Mouse (Mus musculus): Measurements from ENCODE around the gene Rsbn1.

GRCm38 (mm10) chr3:103967231-103967630, 53.3 kb downstream of the Rsbn1 start:
- TF ChIP-seq POLR2A (IDR thresholded peaks at IDR 0.05; ENCODE audit: insufficient read depth, low read length) (no peak), EP300 (IDR thresholded peaks at IDR 0.05; ENCODE audit: insufficient read depth, low read depth, low read length) (no peak)

Data from ES-Bruce4 (cell line).